Mouse (Mus musculus) frontal cortex, adult 2 months (tissue): ENCODE measurements around the gene Phf11b. TPM values are rescaled to one million over a fixed set of nuclear protein-coding genes. Genes with fewer than 3 reads are reported as not detected.
A peak's percentile ranks its signal among the peaks of the same experiment; 100 is the strongest.
"Not testable (repeated sequence)": the region's sequence is repeated elsewhere in the genome, so short reads cannot be mapped to it uniquely, and the experiment has no call there.

Experiments used
- DNase-seq, 2 experiments: peaks; one replicate each; pipeline ENCODE4 v3.0.0; 2022; ENCODE audit warnings: low spot score in 1 of 2; ENCODE audit errors: extremely low spot score in 1 of 2
- polyA plus RNA-seq: library from polyadenylated mRNA; depleted of rRNA; stranded (reverse); fragments of >200 nt; gene quantifications from 2 replicates; pipeline ENCODE4 v1.2.3, GENCODE M21; 2012; rRNA removed

The Phf11b gene
- polyA plus RNA-seq = 0.38 and 0.44 TPM in 2 replicates

- not testable (repeated sequence) for DNase-seq
Measured at GRCm38 (mm10) chr14:59341189-59341588, at the start of gene Phf11b. Phf11b (minus strand) TSS chr14:59341351.

- peak; percentile 22 to 60 for DNase-seq
Measured at GRCm38 (mm10) chr14:59390181-59390580, 49.0 kb upstream of the Phf11b start.

GRCm38 (mm10) chr14:59389532-59389931, 48.4 kb upstream of the Phf11b start:
- no peak for DNase-seq

- no peak for DNase-seq
Measured at GRCm38 (mm10) chr14:59370348-59371068, 29.4 kb upstream of the Phf11b start.

GRCm38 (mm10) chr14:59366386-59367105, 25.4 kb upstream of the Phf11b start:
- no peak for DNase-seq

GRCm38 (mm10) chr14:59365244-59365644, 24.1 kb upstream of the Phf11b start, which contains the start of gene Phf11d:
Phf11d (minus strand) TSS chr14:59365470.
- peak; percentile 1 to 34 for DNase-seq

GRCm38 (mm10) chr14:59339541-59339940, 1.6 kb downstream of the Phf11b start:
- no peak for DNase-seq

GRCm38 (mm10) chr14:59336056-59336455, 5.1 kb downstream of the Phf11b start:
- not testable (repeated sequence) for DNase-seq

GRCm38 (mm10) chr14:59330499-59330898, 10.7 kb downstream of the Phf11b start:
- DNase-seq = peak; percentile 4 to 62

GRCm38 (mm10) chr14:59319970-59320369, 21.2 kb downstream of the Phf11b start:
- DNase-seq = not testable (repeated sequence)

- DNase-seq = not testable (repeated sequence)
Measured at GRCm38 (mm10) chr14:59319036-59319435, 22.1 kb downstream of the Phf11b start.

GRCm38 (mm10) chr14:59297391-59297790, 43.8 kb downstream of the Phf11b start, which contains the start of gene Phf11a:
Phf11a (minus strand) TSS chr14:59297522.
- DNase-seq = not testable (repeated sequence)

GRCm38 (mm10) chr14:59291769-59292168, 49.4 kb downstream of the Phf11b start:
- not testable (repeated sequence) for DNase-seq

GRCm38 (mm10) chr14:59274961-59275360, 66.2 kb downstream of the Phf11b start:
- DNase-seq = not testable (repeated sequence)

Other genes with a start within 250 kb of the Phf11b start
- gene 1700129C05Rik, start 198.5 kb downstream of the Phf11b start, polyA plus RNA-seq = not detected in 2 replicates
- gene Gm5142, start 162.6 kb downstream of the Phf11b start, polyA plus RNA-seq = not detected in 2 replicates
- gene Rcbtb1, start 140.1 kb downstream of the Phf11b start, polyA plus RNA-seq = 34.0 and 34.7 TPM in 2 replicates
- gene Gm6904, start 81.1 kb downstream of the Phf11b start, polyA plus RNA-seq = not detected in 2 replicates
- gene Phf11a, start 43.8 kb downstream of the Phf11b start, polyA plus RNA-seq = not detected in 2 replicates
- 0.82 and 1.6 TPM in 2 replicates for gene Phf11d, start 24.1 kb upstream of the Phf11b start, polyA plus RNA-seq
- 0.56 and 0.76 TPM in 2 replicates for gene Phf11c, start 54.0 kb upstream of the Phf11b start, polyA plus RNA-seq
- 4.9 and 5.7 TPM in 2 replicates for gene Setdb2, start 99.5 kb upstream of the Phf11b start, polyA plus RNA-seq
- 15.4 and 17.8 TPM in 2 replicates for gene Cab39l, start 99.6 kb upstream of the Phf11b start, polyA plus RNA-seq